Mouse (Mus musculus): Measurements from ENCODE around the gene Anapc5. TPM values are rescaled to one million over a fixed set of nuclear protein-coding genes. Genes with fewer than 3 reads are reported as not detected.

The Anapc5 gene
- polyA plus RNA-seq, 1 experiment from 2014 or later = 166 TPM

DNA sequence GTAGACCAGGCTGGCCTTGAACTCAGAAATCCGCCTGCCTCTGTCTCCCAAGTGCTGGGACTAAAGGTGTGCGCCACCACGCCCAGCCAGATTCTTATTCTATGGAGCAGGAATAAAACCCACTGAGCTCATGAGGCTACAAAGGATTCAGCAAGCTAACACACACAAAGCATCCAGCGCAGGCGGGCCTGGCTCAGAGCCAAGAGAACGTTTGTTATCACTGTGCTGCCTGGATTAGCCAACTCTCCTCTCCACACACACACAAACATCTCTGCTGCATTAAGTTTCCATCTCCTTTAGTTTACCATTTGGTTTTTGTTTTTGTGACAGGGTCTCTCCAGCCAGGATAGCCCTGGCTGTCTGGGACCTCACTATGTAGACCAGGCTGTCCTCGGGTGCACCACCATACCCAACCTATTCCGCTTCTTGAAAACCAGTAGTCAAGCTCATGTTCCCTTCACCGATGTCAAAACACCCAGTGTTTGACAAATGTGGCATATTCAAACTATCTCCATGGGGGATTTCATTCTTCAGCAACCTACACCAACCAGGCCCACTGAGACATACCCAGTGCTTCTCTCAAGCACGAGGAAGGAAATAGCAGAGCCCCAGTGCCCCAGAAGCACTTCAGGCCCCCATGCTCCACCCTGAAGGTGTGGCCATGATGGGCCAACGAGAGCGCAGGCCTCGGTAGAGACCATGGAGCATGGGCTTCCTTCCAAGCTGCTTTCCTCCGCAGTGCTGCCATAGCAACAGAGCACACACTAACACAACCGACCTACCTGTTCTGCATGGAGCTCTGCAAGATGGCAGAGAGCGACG, 22.4 kb downstream of the Anapc5 start:
- Histone ChIP-seq H3K4me2 (replicated peaks; ENCODE audit: low read depth, low read length) (no peak overlapping the region), H3K9me3 (ENCODE audit: low read length) (no peaks in the 10 kb centered on the region), H3K4me1 (ENCODE audit: insufficient read depth, low read depth, low read length) (peaks cover 6% of the 10 kb centered on the region; the same call in 1 of the 2 replicates), H3K9ac (replicated peaks; ENCODE audit: low read depth) (no peak overlapping the region), H3K27me3 (replicated peaks; ENCODE audit: insufficient read depth, low read length) (no peaks in the 10 kb centered on the region), H3K4me3 (ENCODE audit: low read depth, low read length) (no peak overlapping the region), H3K36me3 (ENCODE audit: insufficient read depth, low read length) (peaks cover 14% of the 10 kb centered on the region; the same call in 1 of the 2 replicates), H3K27ac (ENCODE audit: low read length) (no peak overlapping the region)
- ATAC-seq (peak; percentile 86), DNase-seq (ENCODE audit: low spot score) (peak; percentile 85)
- no peak for TF ChIP-seq EP300 (IDR thresholded peaks at IDR 0.05)
- TF ChIP-seq CTCF (IDR thresholded peaks at IDR 0.05) = no peak
- 33% methylated on average over 17 of the region's 17 CpGs for WGBS

GRCm38 (mm10) chr5:122797866-122798265, 23.3 kb downstream of the Anapc5 start:
- H3K9me3 ChIP-seq (ENCODE audit: low read length) = no peaks in the 10 kb centered on the region
- ATAC-seq = no peak
- H3K4me1 ChIP-seq (ENCODE audit: insufficient read depth, low read depth, low read length) = peaks cover 6% of the 10 kb centered on the region; the same call in 1 of the 2 replicates
- WGBS = 73% methylated on average over 3 of the region's 3 CpGs
- no peaks in the 10 kb centered on the region for H3K27me3 ChIP-seq (replicated peaks; ENCODE audit: insufficient read depth, low read length)
- no peak for TF ChIP-seq EP300 (IDR thresholded peaks at IDR 0.05)
- TF ChIP-seq CTCF (IDR thresholded peaks at IDR 0.05) = no peak
- no peak overlapping the region for H3K27ac ChIP-seq (ENCODE audit: low read length)
- H3K4me3 ChIP-seq (ENCODE audit: low read depth, low read length) = no peak overlapping the region
- H3K4me2 ChIP-seq (replicated peaks; ENCODE audit: low read depth, low read length) = no peak overlapping the region
- no peak overlapping the region for H3K9ac ChIP-seq (replicated peaks; ENCODE audit: low read depth)
- no peak for DNase-seq (ENCODE audit: low spot score)
- peaks cover 13% of the 10 kb centered on the region; the same call in 1 of the 2 replicates for H3K36me3 ChIP-seq (ENCODE audit: insufficient read depth, low read length)

DNA sequence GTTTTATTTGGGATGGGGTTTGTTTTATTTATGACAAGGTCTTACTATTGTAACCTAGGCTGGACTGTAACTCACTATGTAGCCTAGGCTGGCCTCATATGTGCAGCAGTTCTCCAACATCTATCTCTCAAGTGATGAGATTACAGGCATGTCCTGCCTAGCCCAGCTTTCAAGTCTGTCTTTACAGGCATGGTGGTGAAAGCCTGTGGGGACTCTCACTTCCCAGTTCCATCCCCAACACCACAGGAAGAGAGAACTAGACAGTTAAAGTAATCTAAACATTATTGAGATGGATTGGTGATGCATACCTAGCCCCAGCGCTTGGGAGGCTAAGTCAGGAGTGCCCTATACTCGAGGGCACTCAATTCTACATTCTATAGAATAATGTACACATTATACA, 32.4 kb downstream of the Anapc5 start:
- H3K27me3 ChIP-seq (replicated peaks; ENCODE audit: insufficient read depth, low read length) = no peaks in the 10 kb centered on the region
- TF ChIP-seq CTCF (IDR thresholded peaks at IDR 0.05) = no peak
- TF ChIP-seq EP300 (IDR thresholded peaks at IDR 0.05) = no peak
- no peak overlapping the region for H3K9ac ChIP-seq (replicated peaks; ENCODE audit: low read depth)
- WGBS = 71% methylated on average over 2 of the region's 2 CpGs
- H3K9me3 ChIP-seq (ENCODE audit: low read length) = no peaks in the 10 kb centered on the region
- DNase-seq (ENCODE audit: low spot score) = no peak
- H3K36me3 ChIP-seq (ENCODE audit: insufficient read depth, low read length) = peaks cover 26% of the 10 kb centered on the region; the same call in 1 of the 2 replicates
- ATAC-seq = no peak
- no peak overlapping the region for H3K27ac ChIP-seq (ENCODE audit: low read length)
- no peak overlapping the region for H3K4me3 ChIP-seq (ENCODE audit: low read depth, low read length)
- H3K4me1 ChIP-seq (ENCODE audit: insufficient read depth, low read depth, low read length) = no peaks in the 10 kb centered on the region
- no peak overlapping the region for H3K4me2 ChIP-seq (replicated peaks; ENCODE audit: low read depth, low read length)

GRCm38 (mm10) chr5:122786035-122786819, 34.9 kb downstream of the Anapc5 start:
- Histone ChIP-seq H3K27me3 (replicated peaks; ENCODE audit: insufficient read depth, low read length) (no peaks in the 10 kb centered on the region), H3K9me3 (ENCODE audit: low read length) (no peaks in the 10 kb centered on the region), H3K4me3 (ENCODE audit: low read depth, low read length) (no peak overlapping the region), H3K9ac (replicated peaks; ENCODE audit: low read depth) (no peak overlapping the region), H3K4me2 (replicated peaks; ENCODE audit: low read depth, low read length) (no peak overlapping the region), H3K36me3 (ENCODE audit: insufficient read depth, low read length) (peaks cover 19% of the 10 kb centered on the region; the same call in 1 of the 2 replicates), H3K4me1 (ENCODE audit: insufficient read depth, low read depth, low read length) (no peaks in the 10 kb centered on the region), H3K27ac (ENCODE audit: low read length) (0 out of 2 replicates have a peak overlapping the region, but pooled peaks have one; percentile 6)
- DNase-seq (ENCODE audit: low spot score) (peak; percentile 70), ATAC-seq (peak; percentile 56)
- 48% methylated on average over 12 of the region's 12 CpGs for WGBS
- TF ChIP-seq CTCF (IDR thresholded peaks at IDR 0.05) (no peak), EP300 (IDR thresholded peaks at IDR 0.05) (0 out of 2 replicates have a peak, but pooled peaks have one; percentile 27)

- H3K9me3 ChIP-seq (ENCODE audit: low read length) = no peaks in the 10 kb centered on the region
- peaks cover 14% of the 10 kb centered on the region; the same call in 1 of the 2 replicates for H3K36me3 ChIP-seq (ENCODE audit: insufficient read depth, low read length)
- 45% methylated on average over 14 of the region's 14 CpGs for WGBS
- no peak overlapping the region for H3K27ac ChIP-seq (ENCODE audit: low read length)
- no peak for TF ChIP-seq EP300 (IDR thresholded peaks at IDR 0.05)
- TF ChIP-seq CTCF (IDR thresholded peaks at IDR 0.05) = no peak
- peaks cover 5% of the 10 kb centered on the region; the same call in 1 of the 2 replicates for H3K4me1 ChIP-seq (ENCODE audit: insufficient read depth, low read depth, low read length)
- H3K27me3 ChIP-seq (replicated peaks; ENCODE audit: insufficient read depth, low read length) = no peaks in the 10 kb centered on the region
- DNase-seq (ENCODE audit: low spot score) = no peak
- no peak overlapping the region for H3K4me2 ChIP-seq (replicated peaks; ENCODE audit: low read depth, low read length)
- H3K4me3 ChIP-seq (ENCODE audit: low read depth, low read length) = no peak overlapping the region
- ATAC-seq = no peak
- no peak overlapping the region for H3K9ac ChIP-seq (replicated peaks; ENCODE audit: low read depth)
Measured at GRCm38 (mm10) chr5:122783726-122784406, 37.3 kb downstream of the Anapc5 start.

Measured in lung, postnatal 0 days (tissue).